Mouse (Mus musculus) liver, postnatal 0 days (tissue): Measurements from ENCODE around the gene Pola2.

Experiments used
- CTCF ChIP-seq: sonication (generic); IDR thresholded peaks from 2 replicates; pipeline ENCODE4 v1.5.1; 2016; ENCODE audit warnings: antibody characterized with exemption, low read depth
- EP300 ChIP-seq: IDR thresholded peaks from 2 replicates; pipeline ENCODE4 v1.6.1; 2016; ENCODE audit warnings: antibody characterized with exemption, low read depth, mild to moderate bottlenecking

DNA sequence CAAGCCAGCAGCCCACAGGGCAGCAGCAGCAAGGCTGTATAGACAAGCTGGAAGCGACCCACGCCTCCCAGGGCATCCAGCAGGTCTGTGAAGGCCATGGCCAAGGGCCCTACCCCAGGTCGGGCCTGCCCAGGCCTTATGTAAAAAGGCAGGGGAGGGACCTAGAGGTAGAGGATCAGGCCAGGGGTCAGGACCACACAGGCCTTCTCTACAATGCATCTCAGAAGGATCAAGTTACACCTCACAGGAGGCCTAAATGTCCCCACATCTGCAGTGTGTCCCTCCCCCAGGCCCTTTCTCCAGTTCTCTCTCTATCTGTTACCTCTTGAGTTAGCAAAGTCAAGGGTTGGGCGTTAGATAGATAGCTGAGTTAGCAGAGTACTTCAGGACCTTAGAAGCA is 22.0 kb upstream of the Pola2 start, which contains the start of gene Slc22a20:
- TF ChIP-seq EP300 (no peak), CTCF (no peak)
